Mouse (Mus musculus) erythroblast, embryonic 14.5 days (primary cell): ENCODE data around the gene Lmtk2.

Experiments
- GATA1 ChIP-seq: IDR thresholded peaks from 2 replicates; pipeline ENCODE4 v1.6.1; 2012; ENCODE audit warnings: low read length, inconsistent platforms, mixed read lengths
- TAL1 ChIP-seq: IDR thresholded peaks from 3 replicates; pipeline ENCODE4 v1.6.1; 2012; ENCODE audit warnings: low read length, inconsistent platforms, mixed read lengths

DNA sequence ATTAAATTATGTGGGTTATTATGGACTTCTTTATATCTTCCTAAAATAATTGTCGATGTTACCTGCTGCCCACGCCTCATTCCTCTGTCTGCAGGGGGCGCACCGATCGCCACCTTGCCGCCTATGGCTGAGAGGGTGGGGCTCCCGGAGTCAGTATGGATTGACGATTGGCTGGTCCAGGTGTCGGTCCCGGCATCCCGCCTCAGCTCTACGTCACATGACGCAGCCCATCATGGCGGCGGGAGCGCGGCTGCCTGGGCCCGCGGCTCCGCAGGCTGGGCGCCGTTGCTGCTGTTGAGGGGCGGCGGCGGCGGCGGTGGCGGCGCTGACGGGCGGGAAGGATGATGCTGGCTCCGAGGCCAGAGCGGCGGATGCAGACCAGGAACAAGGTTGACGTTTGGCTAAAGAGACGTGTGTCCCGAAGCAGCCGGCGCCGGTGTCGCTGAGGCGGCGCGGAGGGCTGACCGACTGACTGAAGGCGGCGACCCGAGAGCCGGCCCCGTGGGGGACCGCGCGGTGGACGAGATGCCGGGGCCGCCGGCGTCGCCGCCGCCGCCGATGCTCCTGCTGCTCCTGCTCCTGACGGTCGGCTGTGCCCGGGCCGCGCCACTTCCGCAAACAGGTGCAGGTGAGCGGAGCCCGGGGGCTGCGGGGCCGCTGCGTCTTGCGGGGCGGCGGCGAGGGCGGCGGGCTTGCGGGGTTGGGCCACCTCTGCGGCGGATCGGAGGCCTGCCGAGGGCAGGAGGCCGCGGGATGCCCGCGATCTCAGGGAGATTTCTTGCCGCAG, at the start of gene Lmtk2:
- TF ChIP-seq GATA1 (no peak), TAL1 (no peak)
